ENCODE assay signal across 24 mouse cellular contexts in the genomic region with DNA sequence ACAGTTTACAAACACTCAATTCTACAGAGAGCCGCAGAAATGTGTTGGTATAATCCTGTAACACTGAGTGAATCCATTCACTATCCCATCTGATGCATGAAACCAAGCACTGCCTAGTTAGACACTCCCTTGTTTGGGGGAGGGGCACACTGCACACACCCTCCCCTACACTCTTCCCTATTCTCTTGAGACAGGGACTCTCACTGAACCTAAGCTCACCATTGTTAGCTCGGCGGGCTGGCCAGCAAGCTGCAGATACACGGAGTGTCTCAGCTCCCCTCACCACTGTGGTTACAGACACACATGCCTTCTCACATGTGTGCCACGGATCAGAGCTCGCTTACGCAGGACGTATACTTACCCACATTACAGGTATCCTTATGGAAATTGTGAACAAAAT. TPM values are rescaled to one million over a fixed set of nuclear protein-coding genes. Genes with fewer than 3 reads are reported as not detected.
A peak's percentile ranks its signal among the peaks of the same experiment; 100 is the strongest.
DNase-seq lines count a peak whose midpoint lies in the region; ATAC-seq and TF ChIP-seq lines count a peak whose summit lies in the region.
"Had no signal": no experiment of that assay in that cellular context is flagged by ENCODE, and none has a peak within 500 bp of the region (broad histone marks: within the 10 kb centered on the region; RNA-seq: fewer than 3 reads in every experiment).

No protein-coding gene starts in this region.

- H3K36me3 ChIP-seq in G1E (replicated peaks) = peaks cover 35% of the 10 kb centered on the region
- H3K36me3 ChIP-seq in liver, embryonic 16.5 days (ENCODE audit: control insufficient read depth, insufficient read depth) = peaks cover 6% of the 10 kb centered on the region
- H3K36me3 ChIP-seq in intestine, embryonic 15.5 days = peaks cover 2% of the 10 kb centered on the region; the same call in 1 of the 2 replicates

- peak overlapping the region; percentile 44; the same call in 1 of the 2 replicates for H3K9ac ChIP-seq in liver, embryonic 16.5 days (ENCODE audit: low read depth, low read length)
- no peak overlapping the region for H3K9ac ChIP-seq in intestine, embryonic 15.5 days
- H3K9ac ChIP-seq: forebrain, embryonic 15.5 days; kidney, embryonic 15.5 days; limb, embryonic 13.5 days; lung, embryonic 14.5 days; neural tube, embryonic 13.5 days had no signal

- H3K4me3 ChIP-seq in G1E (ENCODE audit: low read depth, low read length) = peak overlapping the region; percentile 62
- H3K4me3 ChIP-seq in liver, embryonic 16.5 days (ENCODE audit: low read depth, low read length) = peak overlapping the region; percentile 20
- H3K4me3 ChIP-seq in intestine, embryonic 15.5 days (replicated peaks) = no peak overlapping the region
- H3K4me3 ChIP-seq: forebrain, embryonic 15.5 days; heart, embryonic 10.5 days; hindbrain, embryonic 10.5 days; kidney, embryonic 15.5 days; limb, embryonic 13.5 days; myocyte; neural tube, embryonic 13.5 days had no signal

- H3K27ac ChIP-seq in liver, embryonic 16.5 days (ENCODE audit: low read length) = peak overlapping the region; percentile 83
- H3K27ac ChIP-seq in intestine, embryonic 15.5 days = no peak overlapping the region
- H3K27ac ChIP-seq: forebrain, embryonic 15.5 days; heart, embryonic 10.5 days; hindbrain, embryonic 10.5 days; kidney, embryonic 15.5 days; limb, embryonic 13.5 days; neural tube, embryonic 13.5 days had no signal

- no peaks in the 10 kb centered on the region for H3K27me3 ChIP-seq in G1E (ENCODE audit: insufficient read depth, low read length)
- no peaks in the 10 kb centered on the region for H3K27me3 ChIP-seq in liver, embryonic 16.5 days (ENCODE audit: control insufficient read depth, insufficient read depth, low read depth, low read length)
- no peaks in the 10 kb centered on the region for H3K27me3 ChIP-seq in intestine, embryonic 15.5 days (replicated peaks)
- H3K27me3 ChIP-seq: forebrain, embryonic 15.5 days; kidney, embryonic 15.5 days; limb, embryonic 13.5 days; neural tube, embryonic 13.5 days had no signal

- no peak for ATAC-seq in G1E (ENCODE audit: extremely low read depth, insufficient number of reproducible peaks, low FRiP score, poor library complexity, severe bottlenecking)
- no peak for ATAC-seq in liver, embryonic 16.5 days (ENCODE audit: low read depth)
- ATAC-seq in intestine, embryonic 15.5 days = no peak
- ATAC-seq: forebrain, embryonic 15.5 days; hindbrain, embryonic 16.5 days; intestine, embryonic 16.5 days; midbrain, embryonic 16.5 days had no signal

- no peak for TF ChIP-seq CTCF in G1E (IDR thresholded peaks at IDR 0.05; ENCODE audit: low read depth, low read length)

- peak; percentile 18 for DNase-seq in embryo, embryonic 10 days (ENCODE audit: low spot score)
- DNase-seq in embryo, embryonic 9.5 days (ENCODE audit: extremely low spot score) = no peak
- DNase-seq in G1E (ENCODE audit: low spot score) (peak; percentile 34), liver (peak; percentile 44)
- no peak for DNase-seq in thymus, postnatal 36 days
- DNase-seq: adrenal gland, postnatal 25 days; cerebellum, adult 11 months; cerebellum, adult 9-11 months; gastrocnemius, postnatal 10 days; kidney, postnatal 36 days; lung, embryonic 14.5 days; thymus, postnatal 14 days had no signal

- WGBS in liver, embryonic 16.5 days (ENCODE audit: insufficient replicate concordance) = 62% methylated on average over 8 of the region's 8 CpGs
- WGBS in intestine, embryonic 15.5 days = 79% methylated on average over 8 of the region's 8 CpGs

- H3K4me1 ChIP-seq in G1E (ENCODE audit: insufficient read depth, low read depth, low read length) = peaks cover 58% of the 10 kb centered on the region
- H3K4me1 ChIP-seq in liver, embryonic 16.5 days (ENCODE audit: control insufficient read depth, low read depth, low read length) = peaks cover 33% of the 10 kb centered on the region
- H3K4me1 ChIP-seq in intestine, embryonic 15.5 days (replicated peaks) = 0 out of 2 replicates have a peak, but pooled peaks cover 5% of the 10 kb centered on the region

- H3K9me3 ChIP-seq in G1E (replicated peaks) = peaks cover 3% of the 10 kb centered on the region; the same call in 1 of the 2 replicates
- no peaks in the 10 kb centered on the region for H3K9me3 ChIP-seq in liver, embryonic 16.5 days (replicated peaks; ENCODE audit: control insufficient read depth, low read length)
- H3K9me3 ChIP-seq in intestine, embryonic 15.5 days = no peaks in the 10 kb centered on the region
- H3K9me3 ChIP-seq: forebrain, embryonic 15.5 days; heart, embryonic 10.5 days; kidney, embryonic 15.5 days; limb, embryonic 13.5 days; neural tube, embryonic 13.5 days had no signal

- H3K4me2 ChIP-seq in liver, embryonic 16.5 days (ENCODE audit: low read depth, low read length) = peak overlapping the region; percentile 56
- H3K4me2 ChIP-seq in intestine, embryonic 15.5 days (replicated peaks) = no peak overlapping the region
- H3K4me2 ChIP-seq: forebrain, embryonic 15.5 days; kidney, embryonic 15.5 days; limb, embryonic 13.5 days; lung, embryonic 14.5 days; neural tube, embryonic 13.5 days had no signal

RNA-seq across cellular contexts. Expression of gene Aplf, which starts 4.2 kb away (rescaled TPM):
- total RNA-seq in G1E (2014; fragmentation: Nextera tagmentation) = 81.4 and 111 TPM in 2 replicates
- 79.6 and 81.7 TPM in 2 replicates for total RNA-seq in G1E (2017)
- 18.7 and 23.0 TPM in 2 replicates for polyA plus RNA-seq in G1E (2012)
- 13.9 and 15.4 TPM in 2 replicates for polyA plus RNA-seq in liver, embryonic 16.5 days (2015; fragmentation: Nextera tagmentation; extraction: Ambion mirVana)
- polyA plus RNA-seq in intestine, embryonic 15.5 days (2015; fragmentation: Nextera tagmentation; extraction: Ambion mirVana) = 13.3 and 15.1 TPM in 2 replicates

Comparison
In these comparisons a context has a peak if more than half of its experiments do, and no peak if none do; other contexts are left out.
1. DNase-seq: peak in embryo, embryonic 10 days (single experiment), G1E (single experiment) and liver (single experiment); none in embryo, embryonic 9.5 days (single experiment) and thymus, postnatal 36 days (0 of 2).